Mouse (Mus musculus) C2C12 (cell line): ENCODE results near the gene Krt86.

Experiments
- CTCF ChIP-seq: IDR thresholded peaks from one replicate; pipeline ENCODE4 v1.5.1; 2011; ENCODE audit not compliant: control insufficient read depth, insufficient read depth, insufficient read length
- MAX ChIP-seq: IDR thresholded peaks from one replicate; pipeline ENCODE4 v1.6.1; 2011; ENCODE audit warnings: mild to moderate bottlenecking, control low read depth

GRCm38 (mm10) chr15:101436611-101437010 is 36.7 kb upstream of the Krt86 start:
- TF ChIP-seq CTCF (no peak), MAX (no peak)
